Mouse (Mus musculus) lung, adult 2 months (tissue): ENCODE results near the gene Tmem52. TPM values are rescaled to one million over a fixed set of nuclear protein-coding genes. Genes with fewer than 3 reads are reported as not detected.
"Not testable (repeated sequence)": the region's sequence is repeated elsewhere in the genome, so short reads cannot be mapped to it uniquely, and the experiment has no call there.

ENCODE experiments used
- DNase-seq: peaks from one replicate; pipeline ENCODE4 v3.0.0; 2022
- H3K4me1 ChIP-seq: fragments of 200-500 bp; 2 replicates; pipeline ENCODE4 v1.6.1; 2011; ENCODE audit warnings: low read length; ENCODE audit not compliant: control insufficient read depth, insufficient read depth
- H3K4me3 ChIP-seq: fragments of 200-500 bp; replicated peaks from 2 replicates; pipeline ENCODE3; 2011; ENCODE audit warnings: low read depth, mild to moderate bottlenecking, control low read depth, low read length; ENCODE audit errors: extremely low read depth
- CTCF ChIP-seq: fragments of 200-500 bp; IDR thresholded peaks from 2 replicates; pipeline ENCODE4 v1.5.1; 2011; ENCODE audit warnings: mild to moderate bottlenecking, low read length, control low read depth; ENCODE audit not compliant: insufficient read depth
- POLR2A ChIP-seq: fragments of 200-500 bp; IDR thresholded peaks from 2 replicates; pipeline ENCODE4 v1.6.1; 2011; ENCODE audit warnings: low read depth, mild to moderate bottlenecking, control low read depth, low read length, borderline replicate concordance; ENCODE audit errors: extremely low read depth
- WGBS: fragments of 180-500 bp; shearing (Covaris S2); methylation state at CpG from one replicate; pipeline ENCODE4 v1.1.7; 2018; 5-methylcytosine and 5-hydroxymethylcytosine counted together
- polyA plus RNA-seq: library from polyadenylated mRNA; depleted of rRNA; stranded (reverse); fragments of >200 nt; gene quantifications from 2 replicates; pipeline ENCODE4 v1.2.3, GENCODE M21; 2012; rRNA removed

The Tmem52 gene
- 3.5 and 5.2 TPM in 2 replicates for polyA plus RNA-seq

GRCm38 (mm10) chr4:155468952-155469351 is at the start of gene Tmem52:
TSS of gene Tmem52 (plus strand) at chr4:155469114.
- peak within 1 kb of the TSS; percentile 53 for H3K4me3 ChIP-seq
- TF ChIP-seq CTCF (no peak), POLR2A (no peak)
- peak; percentile 40 for DNase-seq
- H3K4me1 ChIP-seq: peaks cover 6% of the 10 kb centered on the region; the same call in 1 of the 2 replicates
- WGBS: 10% methylated on average over 21 of the region's 21 CpGs

GRCm38 (mm10) chr4:155420137-155420536 is 48.8 kb upstream of the Tmem52 start:
- H3K4me1 ChIP-seq: no peaks in the 10 kb centered on the region
- 77% methylated on average over 3 of the region's 3 CpGs for WGBS
- no peak for DNase-seq
- no peak overlapping the region for H3K4me3 ChIP-seq
- TF ChIP-seq POLR2A (no peak), CTCF (no peak)

GRCm38 (mm10) chr4:155421412-155422370 is 47.2 kb upstream of the Tmem52 start:
- WGBS: 69% methylated on average over 23 of the region's 30 CpGs
- not testable (repeated sequence) for H3K4me1 ChIP-seq, DNase-seq
- peak overlapping the region; percentile 1 for H3K4me3 ChIP-seq

- no peaks in the 10 kb centered on the region for H3K4me1 ChIP-seq
- no peak for DNase-seq
- TF ChIP-seq CTCF: no peak
- TF ChIP-seq POLR2A: no peak
- WGBS: 70% methylated on average over 5 of the region's 5 CpGs
- H3K4me3 ChIP-seq: no peak overlapping the region
Observed at GRCm38 (mm10) chr4:155423988-155424387, 44.9 kb upstream of the Tmem52 start.

- H3K4me3 ChIP-seq: no peak overlapping the region
- WGBS: 76% methylated on average over 6 of the region's 6 CpGs
- H3K4me1 ChIP-seq: no peaks in the 10 kb centered on the region
- TF ChIP-seq CTCF (no peak), POLR2A (no peak)
- no peak for DNase-seq
Observed at GRCm38 (mm10) chr4:155426272-155426671, 42.6 kb upstream of the Tmem52 start.

- H3K4me1 ChIP-seq: no peaks in the 10 kb centered on the region
- no peak for DNase-seq
- no peak overlapping the region for H3K4me3 ChIP-seq
- TF ChIP-seq POLR2A (no peak), CTCF (no peak)
Observed at GRCm38 (mm10) chr4:155428442-155428841, 40.5 kb upstream of the Tmem52 start.

- TF ChIP-seq CTCF (no peak), POLR2A (no peak)
- Histone ChIP-seq H3K4me1 (no peaks in the 10 kb centered on the region), H3K4me3 (no peak overlapping the region)
- no peak for DNase-seq
- WGBS: 84% methylated on average over 3 of the region's 3 CpGs
Observed at GRCm38 (mm10) chr4:155429202-155429601, 39.7 kb upstream of the Tmem52 start.

GRCm38 (mm10) chr4:155432358-155432757 is 36.6 kb upstream of the Tmem52 start:
- DNase-seq: no peak
- Histone ChIP-seq H3K4me1 (no peaks in the 10 kb centered on the region), H3K4me3 (no peak overlapping the region)
- no peak for TF ChIP-seq CTCF
- TF ChIP-seq POLR2A: no peak
- WGBS: 82% methylated on average over 6 of the region's 6 CpGs

GRCm38 (mm10) chr4:155433993-155434392 is 34.9 kb upstream of the Tmem52 start:
- 64% methylated on average over 5 of the region's 5 CpGs for WGBS
- no peaks in the 10 kb centered on the region for H3K4me1 ChIP-seq
- TF ChIP-seq POLR2A (no peak), CTCF (no peak)
- no peak for DNase-seq
- H3K4me3 ChIP-seq: no peak overlapping the region

GRCm38 (mm10) chr4:155442808-155443207 is 26.1 kb upstream of the Tmem52 start:
- Histone ChIP-seq H3K4me1 (no peaks in the 10 kb centered on the region), H3K4me3 (no peak overlapping the region)
- TF ChIP-seq POLR2A (no peak), CTCF (no peak)
- WGBS: 66% methylated on average over 3 of the region's 3 CpGs
- DNase-seq: no peak
